Mouse (Mus musculus): Measurements from ENCODE around the gene Odc1. TPM values are rescaled to one million over a fixed set of nuclear protein-coding genes. Genes with fewer than 3 reads are reported as not detected.

Gene Odc1
- total RNA-seq, 2 experiments from 2014 or later, result 75.5 to 77.0 TPM

- DNase-seq (ENCODE audit: low spot score in 2 of 2), result no peak
Measured at GRCm38 (mm10) chr12:17583860-17584259, 39.3 kb downstream of the Odc1 start.

- DNase-seq (ENCODE audit: low spot score in 2 of 2), result no peak
Measured at GRCm38 (mm10) chr12:17586011-17586410, 41.4 kb downstream of the Odc1 start.

DNA sequence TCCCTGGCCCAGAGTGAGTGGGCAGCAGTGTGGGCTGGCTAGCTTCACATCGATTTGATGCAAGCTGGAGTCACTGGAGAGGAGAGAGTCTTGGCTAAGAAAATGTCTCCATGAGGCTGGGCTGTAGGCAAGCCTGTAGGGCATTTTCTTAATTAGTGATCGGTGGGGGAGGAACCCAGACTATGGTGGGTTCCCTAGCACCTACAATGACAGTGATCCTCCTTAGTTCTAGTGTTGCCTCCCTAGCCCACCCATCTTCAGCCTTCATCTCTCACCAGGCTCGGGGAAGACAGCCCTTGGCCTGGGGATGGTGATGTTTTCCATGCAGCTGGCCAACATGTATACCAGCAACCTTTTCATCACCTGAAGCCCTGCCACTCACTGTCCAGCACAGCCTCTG is 43.8 kb downstream of the Odc1 start:
- no peak for DNase-seq (ENCODE audit: low spot score in 2 of 2)

GRCm38 (mm10) chr12:17588906-17589612 is 44.5 kb downstream of the Odc1 start:
- no peak for DNase-seq (ENCODE audit: low spot score in 2 of 2)

DNA sequence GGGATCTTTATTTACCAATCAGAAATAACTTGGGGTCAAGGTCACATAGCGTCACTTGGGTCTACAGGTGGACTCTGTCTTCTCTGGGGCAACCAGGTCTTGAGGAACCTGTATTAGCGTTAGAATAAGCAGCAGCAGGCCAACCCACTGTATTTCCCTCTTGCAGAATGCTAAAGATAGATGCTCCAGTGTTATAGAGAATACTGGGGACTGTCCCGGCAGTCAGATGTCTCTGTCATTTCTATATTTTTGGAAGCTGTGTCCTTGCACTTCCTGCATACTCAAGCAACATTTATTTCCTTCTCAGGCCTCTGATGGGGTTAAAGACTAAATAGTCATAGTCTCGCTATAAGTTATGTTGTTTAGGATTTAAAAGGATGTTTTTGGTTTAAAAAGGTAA is 46.7 kb downstream of the Odc1 start:
- no peak for DNase-seq (ENCODE audit: low spot score in 2 of 2)

GRCm38 (mm10) chr12:17593956-17594355 is 49.4 kb downstream of the Odc1 start:
- DNase-seq (ENCODE audit: low spot score in 2 of 2), result no peak

GRCm38 (mm10) chr12:17594701-17595100 is 50.1 kb downstream of the Odc1 start:
- DNase-seq (ENCODE audit: low spot score in 2 of 2), result no peak

GRCm38 (mm10) chr12:17595166-17595565 is 50.6 kb downstream of the Odc1 start:
- no peak for DNase-seq (ENCODE audit: low spot score in 2 of 2)

Other genes starting within 250 kb of the Odc1 start
- 1 to 10 TPM; 3.1 to 3.4 TPM for gene Atp6v1c2, start 215.4 kb upstream of the Odc1 start, total RNA-seq (2021)
- 10 to 100 TPM; 19.7 to 20.2 TPM for gene Nol10, start 196.3 kb upstream of the Odc1 start, total RNA-seq (2021)
- gene Hpcal1, start 146.1 kb downstream of the Odc1 start, total RNA-seq (2021), result 10 to 100 TPM; 41.1 to 45.4 TPM